Comparison of ENCODE assay signal across 23 mouse cellular contexts in the genomic region with DNA sequence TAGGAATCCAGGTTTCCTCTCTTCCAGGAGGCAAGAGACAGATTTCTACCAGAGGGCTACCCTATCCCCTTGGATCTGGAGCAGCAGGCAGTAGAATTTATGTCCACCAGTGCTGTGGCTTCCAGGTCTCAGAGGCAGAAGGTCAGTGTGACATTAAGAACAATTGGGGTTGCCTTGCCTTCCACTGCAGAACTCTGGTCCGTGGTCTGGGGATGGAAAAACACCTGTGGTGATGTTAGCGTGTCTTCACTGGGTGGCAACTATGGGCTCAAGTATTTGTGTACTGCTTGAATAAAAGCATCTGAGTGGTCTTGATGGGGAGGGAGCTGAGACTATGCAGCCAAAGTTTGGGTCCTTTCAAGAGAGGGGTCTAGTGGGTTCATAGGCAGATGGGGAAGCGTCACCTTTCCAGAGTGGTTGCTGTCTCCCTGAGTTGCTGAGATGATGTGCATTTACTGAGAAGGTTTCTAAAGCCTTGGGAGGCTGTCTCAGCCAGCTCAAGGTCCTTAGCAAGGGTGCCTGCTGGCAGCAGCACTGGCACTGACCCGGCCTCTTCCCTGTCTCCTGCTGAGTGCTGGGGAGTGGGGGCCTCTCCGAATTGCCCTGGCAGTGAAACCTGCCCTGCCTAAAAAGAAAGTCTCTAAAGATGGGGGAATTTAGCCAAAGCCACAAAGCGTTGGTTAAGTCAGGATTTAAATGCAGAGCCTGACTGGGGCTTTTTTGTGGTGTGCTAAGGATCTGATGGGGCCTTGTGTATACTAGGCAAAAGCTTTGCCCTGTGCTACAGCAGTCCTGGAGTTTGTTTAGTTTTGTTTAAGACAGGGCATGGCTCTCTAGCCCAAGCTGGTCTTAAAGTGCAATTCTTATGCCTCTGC.
DNase-seq lines count a peak whose midpoint lies in the region; ATAC-seq and TF ChIP-seq lines count a peak whose summit lies in the region.
"Had no signal": no experiment of that assay in that cellular context is flagged by ENCODE, and none has a peak within 500 bp of the region (broad histone marks: within the 10 kb centered on the region; RNA-seq: fewer than 3 reads in every experiment).

No protein-coding gene starts in this region.

- H3K27me3 ChIP-seq in embryonic facial prominence, embryonic 14.5 days (replicated peaks; ENCODE audit: control insufficient read depth, insufficient read depth, low read length) = no peaks in the 10 kb centered on the region
- H3K27me3 ChIP-seq in embryonic facial prominence, embryonic 10.5 days (replicated peaks; ENCODE audit: low read depth, poor library complexity, severe bottlenecking) = no peaks in the 10 kb centered on the region
- no peaks in the 10 kb centered on the region for H3K27me3 ChIP-seq in spleen, adult 2 months (ENCODE audit: control insufficient read depth, insufficient read depth, low read length)
- H3K27me3 ChIP-seq in stomach, postnatal 0 days (ENCODE audit: control insufficient read depth, insufficient read depth, low read length) = no peaks in the 10 kb centered on the region
- H3K27me3 ChIP-seq: embryonic facial prominence, embryonic 12.5 days; forebrain, embryonic 13.5 days; heart, embryonic 13.5 days; intestine, embryonic 15.5 days; Patski had no signal

- no peak for TF ChIP-seq POLR2A in spleen, adult 2 months (IDR thresholded peaks at IDR 0.05; ENCODE audit: low read depth, low read length)

- WGBS in embryonic facial prominence, embryonic 14.5 days = 86% methylated on average over 6 of the region's 6 CpGs
- 91% methylated on average over 6 of the region's 6 CpGs for WGBS in embryonic facial prominence, embryonic 10.5 days
- 75% methylated on average over 6 of the region's 6 CpGs for WGBS in spleen, adult 2 months
- 90% methylated on average over 6 of the region's 6 CpGs for WGBS in stomach, postnatal 0 days

- no peak overlapping the region for H3K4me3 ChIP-seq in embryonic facial prominence, embryonic 14.5 days (ENCODE audit: low read depth, low read length)
- H3K4me3 ChIP-seq in embryonic facial prominence, embryonic 10.5 days = no peak overlapping the region
- H3K4me3 ChIP-seq in spleen, adult 2 months (ENCODE audit: extremely low read depth, insufficient read depth, insufficient read length) = no peak overlapping the region
- H3K4me3 ChIP-seq in stomach, postnatal 0 days (ENCODE audit: low read depth, low read length) = no peak overlapping the region
- H3K4me3 ChIP-seq: embryonic facial prominence, embryonic 12.5 days; forebrain, embryonic 13.5 days; gastrocnemius, adult 2 months; heart, embryonic 13.5 days; intestine, embryonic 15.5 days had no signal

- H3K9ac ChIP-seq in embryonic facial prominence, embryonic 14.5 days (ENCODE audit: low read depth, low read length) = no peak overlapping the region
- H3K9ac ChIP-seq in stomach, postnatal 0 days (ENCODE audit: low read length) = no peak overlapping the region
- H3K9ac ChIP-seq: embryonic facial prominence, embryonic 12.5 days; forebrain, embryonic 13.5 days; forebrain, postnatal 0 days; heart, embryonic 13.5 days; intestine, embryonic 15.5 days had no signal

- H3K4me1 ChIP-seq in embryonic facial prominence, embryonic 14.5 days (ENCODE audit: control insufficient read depth, insufficient read depth, low read length) = 0 out of 2 replicates have a peak, but pooled peaks cover 4% of the 10 kb centered on the region
- H3K4me1 ChIP-seq in embryonic facial prominence, embryonic 10.5 days = peaks cover 6% of the 10 kb centered on the region
- peaks cover 3% of the 10 kb centered on the region; the same call in 1 of the 2 replicates for H3K4me1 ChIP-seq in spleen, adult 2 months (ENCODE audit: control insufficient read depth, insufficient read depth, insufficient read length)
- H3K4me1 ChIP-seq in stomach, postnatal 0 days (replicated peaks; ENCODE audit: control insufficient read depth, insufficient read depth) = peaks cover 3% of the 10 kb centered on the region; the same call in 1 of the 2 replicates
- H3K4me1 ChIP-seq: embryonic facial prominence, embryonic 12.5 days had no signal

- H3K36me3 ChIP-seq in embryonic facial prominence, embryonic 14.5 days (ENCODE audit: control insufficient read depth, insufficient read depth, low read length) = peaks cover 5% of the 10 kb centered on the region; the same call in 1 of the 2 replicates
- peaks cover 31% of the 10 kb centered on the region for H3K36me3 ChIP-seq in embryonic facial prominence, embryonic 10.5 days (replicated peaks)
- no peaks in the 10 kb centered on the region; the same call in 1 of the 2 replicates for H3K36me3 ChIP-seq in spleen, adult 2 months (ENCODE audit: control insufficient read depth, insufficient read depth, low read length)
- H3K36me3 ChIP-seq in stomach, postnatal 0 days (ENCODE audit: control insufficient read depth, insufficient read depth, low read length) = no peaks in the 10 kb centered on the region
- H3K36me3 ChIP-seq: intestine, embryonic 15.5 days had no signal

- no peak for ATAC-seq in embryonic facial prominence, embryonic 14.5 days (ENCODE audit: low read depth)
- ATAC-seq in stomach, postnatal 0 days (ENCODE audit: low FRiP score, low TSS enrichment) = no peak
- ATAC-seq: activated CD4-positive, CD25-positive, alpha-beta regulatory T cell, adult 4 months; forebrain, embryonic 13.5 days; forebrain, postnatal 0 days; hindbrain, embryonic 16.5 days; intestine, embryonic 15.5 days; Patski had no signal

- TF ChIP-seq EP300 in stomach, postnatal 0 days (optimal IDR thresholded peaks at IDR 0.05) = no peak

- peak; percentile 41 for DNase-seq in embryonic facial prominence, embryonic 14.5 days (ENCODE audit: low spot score)
- DNase-seq in embryonic facial prominence, embryonic 10.5 days (ENCODE audit: low spot score) = no peak
- DNase-seq in spleen, adult 2 months (ENCODE audit: low read depth in 1 of 2, low spot score in 2 of 2) = no peak
- no peak for DNase-seq in spleen, adult 18-20 months
- peak; percentile 21 for DNase-seq in adrenal gland, postnatal 25 days
- DNase-seq in c-Kit-positive CD71-positive TER-119-positive erythroid progenitor cells, embryonic 14.5 days (ENCODE audit: low spot score) = no peak
- DNase-seq in lung, postnatal 36 days = no peak
- DNase-seq in stomach, postnatal 0 days (ENCODE audit: low spot score) = no peak
- DNase-seq: cerebellum, adult 2 months; cerebellum, postnatal 14 days; embryo, embryonic 11 days; forebrain, postnatal 0 days; gastrocnemius, adult 2 months; gastrocnemius, postnatal 25 days; heart, postnatal 36 days; kidney, adult 18-20 months had no signal

- no peak overlapping the region for H3K27ac ChIP-seq in embryonic facial prominence, embryonic 14.5 days (replicated peaks; ENCODE audit: low read depth, low read length)
- no peak overlapping the region for H3K27ac ChIP-seq in embryonic facial prominence, embryonic 10.5 days (replicated peaks)
- 0 out of 2 replicates have a peak overlapping the region, but pooled peaks have one; percentile 1 for H3K27ac ChIP-seq in spleen, adult 2 months (ENCODE audit: insufficient read depth, low read length)
- no peak overlapping the region for H3K27ac ChIP-seq in stomach, postnatal 0 days (replicated peaks)
- H3K27ac ChIP-seq: embryonic facial prominence, embryonic 12.5 days; forebrain, embryonic 13.5 days; heart, embryonic 13.5 days; intestine, embryonic 15.5 days had no signal

- no peaks in the 10 kb centered on the region for H3K9me3 ChIP-seq in embryonic facial prominence, embryonic 14.5 days (ENCODE audit: control insufficient read depth, low read length)
- H3K9me3 ChIP-seq in embryonic facial prominence, embryonic 10.5 days = no peaks in the 10 kb centered on the region
- no peaks in the 10 kb centered on the region for H3K9me3 ChIP-seq in stomach, postnatal 0 days (ENCODE audit: control insufficient read depth, low read length)
- H3K9me3 ChIP-seq: embryonic facial prominence, embryonic 12.5 days; forebrain, embryonic 13.5 days; heart, embryonic 13.5 days; intestine, embryonic 15.5 days had no signal

- no peak overlapping the region for H3K4me2 ChIP-seq in embryonic facial prominence, embryonic 14.5 days (ENCODE audit: low read depth, low read length)
- no peak overlapping the region for H3K4me2 ChIP-seq in stomach, postnatal 0 days (replicated peaks; ENCODE audit: low read depth)
- H3K4me2 ChIP-seq: embryonic facial prominence, embryonic 12.5 days; forebrain, embryonic 13.5 days; heart, embryonic 13.5 days; intestine, embryonic 15.5 days had no signal

- TF ChIP-seq CTCF in spleen, adult 2 months (IDR thresholded peaks at IDR 0.05; ENCODE audit: extremely low read depth, insufficient read depth, insufficient read length, insufficient replicate concordance) = no peak
- TF ChIP-seq CTCF in stomach, postnatal 0 days (IDR thresholded peaks at IDR 0.05; ENCODE audit: low read depth) = no peak

Comparison
In these comparisons a context has a peak if more than half of its experiments do, and no peak if none do; other contexts are left out.
1. DNase-seq: peak in embryonic facial prominence, embryonic 14.5 days (single experiment) and adrenal gland, postnatal 25 days (single experiment); none in embryonic facial prominence, embryonic 10.5 days (single experiment), spleen, adult 2 months (0 of 2), spleen, adult 18-20 months (0 of 2), c-Kit-positive CD71-positive TER-119-positive erythroid progenitor cells, embryonic 14.5 days (single experiment), lung, postnatal 36 days (single experiment) and stomach, postnatal 0 days (single experiment).